Mouse (Mus musculus) MEL (cell line): Measurements from ENCODE around the gene Shisa8. TPM values are rescaled to one million over a fixed set of nuclear protein-coding genes. Genes with fewer than 3 reads are reported as not detected.

Experiments used
- DNase-seq: peaks from one replicate; pipeline ENCODE4 v3.0.0; 2011; ENCODE audit warnings: low read depth, low spot score
- H3K27ac ChIP-seq: 2 replicates; pipeline ENCODE4 v1.5.1; 2012; ENCODE audit warnings: low read depth, mild to moderate bottlenecking, control low read depth, low read length, moderate library complexity; ENCODE audit not compliant: control insufficient read depth
- H3K27me3 ChIP-seq, 2 experiments: fragments of 150-350 bp in 1 of 2; sonication (generic) in 1 of 2; 2 replicates each; pipeline ENCODE4 v1.6.1; 2012; ENCODE audit warnings: low read length in 2 of 2, mild to moderate bottlenecking in 2 of 2, improper control_type of control experiment in 1 of 2, moderate library complexity in 1 of 2; ENCODE audit not compliant: insufficient read depth in 2 of 2, control insufficient read depth in 1 of 2
- H3K36me3 ChIP-seq, 2 experiments: 2 replicates each; pipeline ENCODE4 v1.6.1; 2012 to 2014; ENCODE audit warnings: low read length in 2 of 2, improper control_type of control experiment in 1 of 2, inconsistent platforms in 1 of 2, mild to moderate bottlenecking in 1 of 2; ENCODE audit not compliant: insufficient read depth in 2 of 2, control insufficient read depth in 1 of 2
- H3K4me1 ChIP-seq, 2 experiments: fragments of 150-350 bp in 1 of 2; sonication (generic) in 1 of 2; 2 replicates each; pipeline ENCODE4 v1.6.1; 2012; ENCODE audit warnings: low read length in 2 of 2, improper control_type of control experiment in 1 of 2, mild to moderate bottlenecking in 1 of 2; ENCODE audit not compliant: insufficient read depth in 2 of 2, control insufficient read depth in 1 of 2
- H3K4me3 ChIP-seq, 2 experiments: fragments of 150-350 bp in 1 of 2; sonication (generic) in 1 of 2; 2 replicates each; pipeline ENCODE4 v1.5.1; 2012; ENCODE audit warnings: low read depth in 2 of 2, low read length in 2 of 2, mild to moderate bottlenecking in 2 of 2, moderate library complexity in 2 of 2, control low read depth in 1 of 2, improper control_type of control experiment in 1 of 2; ENCODE audit not compliant: control insufficient read depth in 1 of 2, insufficient read depth in 1 of 2
- H3K79me2 ChIP-seq: 2 replicates; pipeline ENCODE4 v1.6.1; 2012; ENCODE audit warnings: mild to moderate bottlenecking, low read length, moderate library complexity; ENCODE audit not compliant: control insufficient read depth, poor library complexity, insufficient read depth
- H3K9ac ChIP-seq: 2 replicates; pipeline ENCODE4 v1.6.1; 2012; ENCODE audit warnings: low read depth, mild to moderate bottlenecking, control low read depth, low read length, moderate library complexity; ENCODE audit not compliant: control insufficient read depth, poor library complexity, severe bottlenecking
- H3K9me3 ChIP-seq: fragments of 150-350 bp; sonication (generic); replicated peaks from 2 replicates; pipeline ENCODE4 v1.6.1; 2012; ENCODE audit warnings: mild to moderate bottlenecking, low read length, improper control_type of control experiment, moderate library complexity; ENCODE audit not compliant: insufficient read depth
- BHLHE40 ChIP-seq: IDR thresholded peaks from 2 replicates; pipeline ENCODE4 v1.6.1; 2012; ENCODE audit warnings: low read depth, mild to moderate bottlenecking, inconsistent platforms, low read length, improper control_type of control experiment, borderline replicate concordance
- EP300 ChIP-seq, 2 experiments: IDR thresholded peaks; 2 replicates each; pipeline ENCODE4 v1.6.1; 2011; ENCODE audit warnings: improper control_type of control experiment in 2 of 2, low read length in 2 of 2, low read depth in 1 of 2, mild to moderate bottlenecking in 1 of 2
- GATA1 ChIP-seq: IDR thresholded peaks from 2 replicates; pipeline ENCODE4 v1.6.1; 2011; ENCODE audit warnings: low read depth, low read length, improper control_type of control experiment
- HCFC1 ChIP-seq: IDR thresholded peaks from 2 replicates; pipeline ENCODE4 v1.6.1; 2012; ENCODE audit warnings: low read depth, mild to moderate bottlenecking, inconsistent platforms, low read length, improper control_type of control experiment, moderate library complexity
- NRF1 ChIP-seq: IDR thresholded peaks from 2 replicates; pipeline ENCODE4 v1.6.1; 2014; ENCODE audit warnings: low read depth, mild to moderate bottlenecking, inconsistent platforms, low read length, improper control_type of control experiment, moderate library complexity; ENCODE audit not compliant: poor library complexity, insufficient read depth, severe bottlenecking
- SMC3 ChIP-seq: IDR thresholded peaks from 2 replicates; pipeline ENCODE4 v1.6.1; 2011; ENCODE audit warnings: low read depth, low read length, improper control_type of control experiment
- TAL1 ChIP-seq: IDR thresholded peaks from 2 replicates; pipeline ENCODE4 v1.6.1; 2012; ENCODE audit warnings: mild to moderate bottlenecking, inconsistent platforms, low read length, moderate library complexity, mixed read lengths
- polyA plus RNA-seq, 2 experiments: library from polyadenylated mRNA; stranded (reverse) in 1 of 2; unstranded in 1 of 2; fragments of >175 nt in 1 of 2; fragments of >200 nt in 1 of 2; gene quantifications; 2 replicates each; pipeline versions ENCODE4 v1.2.1 to v1.2.4; 2012; ENCODE audit warnings: low replicate concordance in 2 of 2, low read depth in 1 of 2; ENCODE audit not compliant: insufficient read length in 2 of 2, insufficient read depth in 1 of 2, missing spikeins in 1 of 2
- total RNA-seq: library from RNA; depleted of rRNA; stranded (reverse); fragments of 300-350 nt; gene quantifications from 2 replicates; pipeline ENCODE4 v1.2.3, GENCODE M21; 2012

Shisa8 gene
- total and polyA plus RNA-seq, 3 experiments: 0.10 TPM; not detected in 2

- H3K9me3 ChIP-seq: no peaks in the 10 kb centered on the region
- no peaks in the 10 kb centered on the region for H3K79me2 ChIP-seq
- H3K4me1 ChIP-seq: peaks cover 0 to 27% of the 10 kb centered on the region in 2 experiments; a peak in 3 of 4 replicates
- peaks cover 0 to 7% of the 10 kb centered on the region in 2 experiments; a peak in 2 of 4 replicates for H3K36me3 ChIP-seq
- TF ChIP-seq SMC3: no peak
- TF ChIP-seq TAL1: no peak
- 0 out of 2 replicates have a peak, but pooled peaks have one; percentile 31 for TF ChIP-seq BHLHE40
- H3K27ac ChIP-seq: no peak overlapping the region
- no peak overlapping the region for H3K9ac ChIP-seq
- no peak overlapping the region for H3K4me3 ChIP-seq
- no peak for DNase-seq
- H3K27me3 ChIP-seq: no peaks in the 10 kb centered on the region
Observed at GRCm38 (mm10) chr15:82229542-82230045, 17.0 kb upstream of the Shisa8 start.

GRCm38 (mm10) chr15:82225769-82226168 lies 13.2 kb upstream of the Shisa8 start:
- H3K4me1 ChIP-seq: peaks cover 0 to 36% of the 10 kb centered on the region in 2 experiments; a peak in 3 of 4 replicates
- peaks cover 0 to 7% of the 10 kb centered on the region in 2 experiments; a peak in 2 of 4 replicates for H3K36me3 ChIP-seq
- H3K9me3 ChIP-seq: no peaks in the 10 kb centered on the region
- no peaks in the 10 kb centered on the region for H3K79me2 ChIP-seq
- H3K9ac ChIP-seq: no peak overlapping the region
- peak; percentile 31 for DNase-seq
- no peak overlapping the region for H3K27ac ChIP-seq
- TF ChIP-seq NRF1 (no peak), EP300 (IDR thresholded peaks at IDR 0.05; ENCODE audit: low read depth in 1 of 2, low read length in 2 of 2) (0 out of 4 replicates have a peak, but pooled peaks of 1 of the 2 experiments have one; percentile 25)
- no peaks in the 10 kb centered on the region for H3K27me3 ChIP-seq
- no peak overlapping the region for H3K4me3 ChIP-seq

- TF ChIP-seq GATA1 (peak; percentile 12; the same call in 1 of the 2 replicates), HCFC1 (no peak)
- no peak overlapping the region for H3K9ac ChIP-seq
- no peaks in the 10 kb centered on the region for H3K79me2 ChIP-seq
- peaks cover 0 to 28% of the 10 kb centered on the region in 2 experiments; a peak in 3 of 4 replicates for H3K4me1 ChIP-seq
- H3K27me3 ChIP-seq: no peaks in the 10 kb centered on the region
- peak; percentile 24 for DNase-seq
- H3K27ac ChIP-seq: no peak overlapping the region
- H3K9me3 ChIP-seq: no peaks in the 10 kb centered on the region
- peaks cover 0 to 6% of the 10 kb centered on the region in 2 experiments; a peak in 2 of 4 replicates for H3K36me3 ChIP-seq
- peak overlapping the region; percentile 45 to 54 for H3K4me3 ChIP-seq
Observed at GRCm38 (mm10) chr15:82224602-82225215, 12.1 kb upstream of the Shisa8 start.
